Mouse (Mus musculus) heart, embryonic 11.5 days (tissue): Measurements from ENCODE around the gene Tmem273. TPM values are rescaled to one million over a fixed set of nuclear protein-coding genes. Genes with fewer than 3 reads are reported as not detected.

Experiments
- ATAC-seq: fragments of 200-750 bp; cut with Nextera tagmentation; replicated peaks from 2 replicates; pipeline ENCODE4 v1.8.0; 2017; ENCODE audit warnings: moderate library complexity; ENCODE audit not compliant: insufficient number of reproducible peaks, low FRiP score, low TSS enrichment
- H3K27ac ChIP-seq: fragments of 300-500 bp; sonication (generic); 2 replicates; pipeline ENCODE4 v1.5.1; 2014; ENCODE audit warnings: mild to moderate bottlenecking, low read depth, low read length
- H3K27me3 ChIP-seq: fragments of 300-500 bp; sonication (generic); 2 replicates; pipeline ENCODE4 v1.6.1; 2014; ENCODE audit warnings: mild to moderate bottlenecking, low read length, mixed read lengths; ENCODE audit not compliant: control insufficient read depth, insufficient read depth
- H3K36me3 ChIP-seq: fragments of 300-500 bp; sonication (generic); 2 replicates; pipeline ENCODE4 v1.6.1; 2014; ENCODE audit warnings: mild to moderate bottlenecking, low read length, moderate library complexity, mixed read lengths; ENCODE audit not compliant: control insufficient read depth, insufficient read depth
- H3K4me1 ChIP-seq: fragments of 300-500 bp; sonication (generic); 2 replicates; pipeline ENCODE4 v1.6.1; 2014; ENCODE audit warnings: low read length; ENCODE audit not compliant: control insufficient read depth, insufficient read depth
- H3K4me2 ChIP-seq: fragments of 300-500 bp; sonication (generic); 2 replicates; pipeline ENCODE4 v1.6.1; 2014; ENCODE audit warnings: mild to moderate bottlenecking, moderate library complexity
- H3K4me3 ChIP-seq: fragments of 300-500 bp; sonication (generic); 2 replicates; pipeline ENCODE4 v1.5.1; 2014; ENCODE audit warnings: low read depth, low read length
- H3K9ac ChIP-seq: fragments of 300-500 bp; sonication (generic); 2 replicates; pipeline ENCODE4 v1.6.1; 2014; ENCODE audit warnings: mild to moderate bottlenecking, low read depth, low read length, moderate library complexity
- H3K9me3 ChIP-seq: fragments of 300-500 bp; sonication (generic); replicated peaks from 2 replicates; pipeline ENCODE4 v1.6.1; 2016; ENCODE audit warnings: low read length; ENCODE audit not compliant: control insufficient read depth
- WGBS: fragments of 180-500 bp; shearing (Covaris S2); extraction: QIAGEN DNeasy Blood & Tissue Kit; methylation state at CpG from one replicate; pipeline ENCODE4 v1.1.7; 2014; ENCODE audit not compliant: insufficient replicate concordance; 5-methylcytosine and 5-hydroxymethylcytosine counted together
- polyA plus RNA-seq: library from polyadenylated mRNA; unstranded; fragments of >200 nt; fragmentation: Nextera tagmentation; extraction: Ambion mirVana; gene quantifications from 2 replicates; pipeline ENCODE4 v1.2.1, GENCODE M21; 2014

The Tmem273 gene
- polyA plus RNA-seq, 1 experiment from 2014 or later, result 0.44 TPM

DNA sequence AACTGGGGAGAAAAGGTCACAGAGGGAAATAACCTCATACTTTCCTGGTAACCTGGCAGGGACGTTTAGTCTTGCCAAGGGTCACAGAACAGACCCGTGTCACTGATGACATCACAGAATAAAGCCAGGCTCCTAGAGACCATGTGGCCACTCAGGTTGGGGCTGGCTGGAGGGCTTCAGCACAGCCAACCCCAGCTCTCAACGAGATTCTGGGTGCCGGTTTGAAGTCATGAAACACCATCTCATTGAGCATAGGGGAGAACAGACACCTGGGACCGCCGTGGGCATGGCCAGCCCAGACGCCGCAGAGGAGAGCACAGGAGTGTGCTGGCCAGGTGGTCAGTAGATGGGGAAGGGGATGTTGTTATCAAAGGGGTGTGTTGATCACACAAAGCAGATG is 48.1 kb downstream of the Tmem273 start, which contains the start of gene Fam170b:
Fam170b (plus strand) TSS at position 116 of the 400 bp plus-strand sequence.
- Histone ChIP-seq H3K9ac (no peak within 1 kb of the TSS), H3K27ac (no peak within 1 kb of the TSS), H3K9me3 (0 out of 2 replicates have a peak, but pooled peaks cover 2% of the 10 kb centered on the region), H3K4me2 (no peak within 1 kb of the TSS), H3K27me3 (peaks cover 2% of the 10 kb centered on the region; the same call in 1 of the 2 replicates), H3K4me1 (no peaks in the 10 kb centered on the region), H3K36me3 (no peaks in the 10 kb centered on the region), H3K4me3 (no peak within 1 kb of the TSS)
- ATAC-seq, result no peak
- WGBS, result 72% methylated on average over 8 of the region's 8 CpGs

DNA sequence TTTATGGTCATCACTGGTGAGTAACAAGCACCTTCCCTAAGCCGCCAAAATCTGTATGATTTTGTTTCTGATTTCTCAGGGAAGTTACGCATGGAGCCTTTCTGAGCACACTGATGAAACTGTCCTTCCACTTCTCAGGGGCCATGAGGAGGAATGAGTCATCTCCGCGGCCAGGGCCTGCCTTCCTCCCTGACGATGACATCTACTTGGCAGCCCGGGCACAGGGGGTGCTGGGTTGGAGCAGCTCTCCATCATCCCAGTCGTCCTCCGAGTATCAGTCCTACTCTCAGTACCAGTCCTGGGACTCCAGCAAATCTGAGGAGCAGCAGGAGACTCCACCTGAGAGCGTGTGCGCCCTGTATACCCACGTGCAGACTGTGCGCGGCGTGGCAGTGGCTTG is 49.4 kb downstream of the Tmem273 start:
- no peak for ATAC-seq
- no peak overlapping the region for H3K4me2 ChIP-seq

DNA sequence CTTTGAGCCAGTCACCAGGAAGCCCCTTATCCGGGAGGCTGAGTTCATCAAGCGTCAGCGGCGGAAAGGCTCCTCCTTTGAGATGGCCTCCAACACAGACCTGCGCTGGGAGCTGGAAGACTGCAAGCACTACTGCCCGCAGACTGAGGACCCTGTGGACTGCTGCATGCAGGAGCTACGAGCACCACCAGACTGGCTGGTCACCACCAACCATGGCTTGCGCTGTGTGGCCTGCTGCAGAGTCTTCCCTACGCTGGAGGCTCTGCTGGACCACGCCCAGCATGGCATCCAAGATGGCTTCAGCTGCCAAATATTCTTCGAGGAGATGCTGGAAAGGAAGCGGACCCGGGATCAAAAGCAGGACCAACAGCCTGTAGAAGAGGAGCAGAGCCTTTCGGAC is 49.8 kb downstream of the Tmem273 start:
- 81% methylated on average over 14 of the region's 14 CpGs for WGBS
- Histone ChIP-seq H3K4me2 (no peak overlapping the region), H3K27ac (no peak overlapping the region), H3K4me3 (no peak overlapping the region), H3K27me3 (peaks cover 2% of the 10 kb centered on the region; the same call in 1 of the 2 replicates), H3K36me3 (no peaks in the 10 kb centered on the region), H3K4me1 (no peaks in the 10 kb centered on the region), H3K9ac (no peak overlapping the region), H3K9me3 (no peaks in the 10 kb centered on the region)
- ATAC-seq, result no peak

More for the DNA sequence above, 49.4 kb downstream of the Tmem273 start:
- H3K9ac ChIP-seq, result no peak overlapping the region
- 0 out of 2 replicates have a peak, but pooled peaks cover 1% of the 10 kb centered on the region for H3K9me3 ChIP-seq
- WGBS, result 68% methylated on average over 14 of the region's 14 CpGs
- H3K4me3 ChIP-seq, result no peak overlapping the region
- peaks cover 2% of the 10 kb centered on the region; the same call in 1 of the 2 replicates for H3K27me3 ChIP-seq
- no peak overlapping the region for H3K27ac ChIP-seq
- no peaks in the 10 kb centered on the region for H3K4me1 ChIP-seq
- H3K36me3 ChIP-seq, result no peaks in the 10 kb centered on the region

GRCm38 (mm10) chr14:32836191-32836590 is 50.4 kb downstream of the Tmem273 start:
- 88% methylated on average over 11 of the region's 11 CpGs for WGBS
- Histone ChIP-seq H3K4me3 (no peak overlapping the region), H3K4me2 (no peak overlapping the region), H3K9ac (no peak overlapping the region), H3K27ac (no peak overlapping the region), H3K27me3 (peaks cover 2% of the 10 kb centered on the region; the same call in 1 of the 2 replicates), H3K36me3 (no peaks in the 10 kb centered on the region), H3K9me3 (no peaks in the 10 kb centered on the region), H3K4me1 (no peaks in the 10 kb centered on the region)
- no peak for ATAC-seq

- Histone ChIP-seq H3K9me3 (no peaks in the 10 kb centered on the region), H3K27ac (no peak overlapping the region), H3K4me3 (no peak overlapping the region), H3K4me2 (no peak overlapping the region), H3K27me3 (no peaks in the 10 kb centered on the region), H3K4me1 (no peaks in the 10 kb centered on the region), H3K36me3 (no peaks in the 10 kb centered on the region), H3K9ac (no peak overlapping the region)
- ATAC-seq, result no peak
Measured at GRCm38 (mm10) chr14:32842052-32842451, 56.3 kb downstream of the Tmem273 start.

GRCm38 (mm10) chr14:32854059-32854458 is 68.3 kb downstream of the Tmem273 start:
- Histone ChIP-seq H3K9me3 (no peaks in the 10 kb centered on the region), H3K4me3 (no peak overlapping the region), H3K36me3 (no peaks in the 10 kb centered on the region), H3K27ac (no peak overlapping the region), H3K27me3 (peaks cover 7% of the 10 kb centered on the region; the same call in 1 of the 2 replicates), H3K4me2 (no peak overlapping the region), H3K9ac (no peak overlapping the region), H3K4me1 (peaks cover 11% of the 10 kb centered on the region)
- no peak for ATAC-seq
- 84% methylated on average over 4 of the region's 4 CpGs for WGBS

DNA sequence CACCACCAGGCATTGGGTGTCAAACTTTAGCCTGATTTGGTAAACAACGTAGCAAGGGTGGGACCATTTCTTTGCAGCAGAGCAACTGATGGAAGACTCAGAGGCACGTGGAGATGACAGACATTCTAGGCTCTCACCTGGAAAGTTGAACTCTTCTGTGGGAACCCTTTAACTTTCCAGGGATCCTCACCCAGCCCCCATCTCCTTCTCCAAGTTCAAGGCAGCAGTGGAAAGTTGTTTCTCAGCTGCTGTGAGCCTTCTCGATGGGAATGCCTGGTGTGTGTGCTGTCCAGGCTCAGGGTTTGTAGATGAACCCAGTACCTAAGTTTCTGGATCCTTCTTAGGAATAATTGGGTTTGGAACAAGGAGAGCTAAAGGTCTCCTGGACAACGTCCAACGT is 70.5 kb downstream of the Tmem273 start:
- no peak for ATAC-seq
- H3K4me1 ChIP-seq, result peaks cover 25% of the 10 kb centered on the region
- no peaks in the 10 kb centered on the region for H3K36me3 ChIP-seq
- peaks cover 7% of the 10 kb centered on the region; the same call in 1 of the 2 replicates for H3K27me3 ChIP-seq
- peak overlapping the region; percentile 64 for H3K4me3 ChIP-seq
- H3K4me2 ChIP-seq, result peak overlapping the region; percentile 89
- peak overlapping the region; percentile 81; the same call in 1 of the 2 replicates for H3K9ac ChIP-seq
- 36% methylated on average over 5 of the region's 5 CpGs for WGBS
- H3K9me3 ChIP-seq, result no peaks in the 10 kb centered on the region
- no peak overlapping the region; the same call in 1 of the 2 replicates for H3K27ac ChIP-seq

DNA sequence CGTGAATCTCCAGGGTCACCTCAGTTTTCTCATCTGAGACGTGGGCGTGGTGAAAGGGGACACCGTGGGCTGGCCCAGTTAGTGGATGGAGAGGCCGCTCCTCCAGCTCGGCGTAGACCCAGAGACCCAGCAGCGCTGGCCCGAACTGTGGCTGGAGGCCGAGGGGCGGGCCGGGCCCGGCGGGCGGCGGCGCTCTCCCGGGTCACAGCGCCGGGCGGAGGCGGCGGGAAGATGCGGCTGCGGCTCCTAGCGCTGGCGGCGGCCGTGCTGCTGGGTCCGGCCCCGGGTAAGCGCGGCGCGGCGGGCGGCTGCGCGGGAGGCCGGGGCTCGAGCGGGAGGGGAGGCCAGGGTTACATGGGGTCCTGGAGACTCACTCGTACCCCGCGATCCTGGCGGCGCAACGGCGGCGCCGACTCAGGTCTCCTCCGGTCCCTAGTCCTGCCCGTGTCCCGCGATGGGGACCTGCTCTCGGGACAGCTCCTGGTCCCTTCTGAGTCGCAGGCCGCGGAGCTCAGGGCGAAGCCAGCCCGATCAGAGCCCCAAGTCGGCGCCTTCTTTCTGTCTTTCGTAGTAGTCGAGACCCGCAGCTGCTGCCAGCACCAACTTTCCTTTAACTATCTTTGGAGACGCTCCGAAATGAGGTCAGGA is 71.0 kb downstream of the Tmem273 start, which contains the start of gene Vstm4:
Vstm4 (plus strand) TSS at position 76 of the 648 bp plus-strand sequence.
- WGBS, result under 1% methylated on average over 59 of the region's 68 CpGs
- Histone ChIP-seq H3K27me3 (peaks cover 7% of the 10 kb centered on the region; the same call in 1 of the 2 replicates), H3K9me3 (no peaks in the 10 kb centered on the region), H3K36me3 (no peaks in the 10 kb centered on the region), H3K4me1 (peaks cover 30% of the 10 kb centered on the region), H3K27ac (peak within 1 kb of the TSS; percentile 35; the same call in 1 of the 2 replicates), H3K4me2 (peak within 1 kb of the TSS; percentile 89), H3K9ac (peak within 1 kb of the TSS; percentile 81), H3K4me3 (peak within 1 kb of the TSS; percentile 64)
- ATAC-seq, result peak; percentile 53; the same call in 1 of the 2 replicates
